Mouse (Mus musculus) ES-Bruce4 (cell line): ENCODE measurements around the gene Map3k3.

Source experiments
- CTCF ChIP-seq: IDR thresholded peaks from one replicate; pipeline ENCODE4 v1.8.1; 2011; ENCODE audit warnings: low read depth, low read length
- EP300 ChIP-seq: IDR thresholded peaks from 2 replicates; pipeline ENCODE4 v1.6.1; 2011; ENCODE audit warnings: low read depth, low read length; ENCODE audit not compliant: insufficient read depth
- POLR2A ChIP-seq: IDR thresholded peaks from one replicate; pipeline ENCODE4 v1.8.1; 2011; ENCODE audit warnings: low read length; ENCODE audit not compliant: insufficient read depth

DNA sequence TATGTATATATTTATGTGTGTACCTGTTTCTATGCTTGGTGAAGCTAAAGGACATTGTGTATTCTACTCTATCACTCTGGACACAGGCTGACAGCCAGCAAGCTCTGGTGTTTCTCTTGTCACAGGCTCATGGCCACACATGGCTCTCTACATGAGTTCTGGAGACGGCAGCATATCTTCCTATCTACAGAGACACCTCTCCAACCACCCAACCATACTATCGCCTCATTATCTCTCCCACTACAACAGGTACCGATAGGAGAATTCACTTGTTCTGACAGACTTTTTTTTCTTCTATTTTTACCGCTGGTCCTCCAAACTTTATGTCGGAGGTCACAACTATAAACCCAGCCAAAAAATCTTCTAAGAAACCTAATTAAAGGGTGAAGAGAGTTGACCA lies 107.8 kb downstream of the Map3k3 start:
- TF ChIP-seq CTCF (no peak), POLR2A (no peak), EP300 (no peak)
